ENCODE assay signal across 8 mouse cellular contexts in the genomic region with DNA sequence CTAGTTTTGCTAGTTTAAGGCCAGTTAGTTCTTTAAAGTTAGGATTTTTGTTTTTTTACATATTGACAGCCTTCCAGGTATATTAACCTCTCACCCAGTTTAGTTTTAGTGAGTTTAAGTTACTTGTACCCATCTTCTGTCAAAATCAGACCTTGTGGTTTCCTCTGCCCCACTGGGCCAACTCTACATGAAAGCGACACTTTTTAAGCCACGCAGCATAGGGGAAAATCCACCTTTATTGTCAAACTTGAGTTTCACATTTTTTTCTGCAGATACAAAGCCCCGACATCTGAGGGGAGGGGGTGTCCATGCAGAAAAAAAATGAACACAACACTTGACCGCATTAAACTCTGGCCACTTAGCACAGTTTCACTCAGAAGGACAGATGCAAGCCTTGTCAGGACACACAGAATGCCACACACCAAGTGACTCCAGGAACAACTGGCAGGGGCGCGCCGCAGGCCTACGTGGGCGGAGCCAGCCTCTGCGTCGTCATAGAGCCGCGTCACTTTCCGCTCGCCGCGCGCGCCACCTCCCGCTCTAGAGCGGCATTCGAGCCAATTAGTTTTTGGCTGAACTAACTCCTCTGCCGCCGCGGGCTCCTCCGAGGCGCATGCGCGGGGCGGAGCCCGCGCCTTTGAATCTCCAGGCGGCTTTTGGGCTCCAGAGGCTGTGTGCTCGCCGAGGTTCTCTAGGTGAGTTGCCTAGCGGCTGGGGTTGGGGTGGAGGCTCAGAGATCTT. TPM values are rescaled to one million over a fixed set of nuclear protein-coding genes. Genes with fewer than 3 reads are reported as not detected.
A peak's percentile ranks its signal among the peaks of the same experiment; 100 is the strongest.
DNase-seq lines count a peak whose midpoint lies in the region; ATAC-seq and TF ChIP-seq lines count a peak whose summit lies in the region.

A gene (plus strand): TSS at position 551 of the 741 bp plus-strand sequence.

- WGBS in heart, embryonic 12.5 days, result 18% methylated on average over 36 of the region's 36 CpGs
- WGBS in kidney, postnatal 0 days, result 30% methylated on average over 36 of the region's 36 CpGs
- WGBS in liver, embryonic 11.5 days, result 16% methylated on average over 36 of the region's 36 CpGs
- 20% methylated on average over 36 of the region's 36 CpGs for WGBS in stomach, embryonic 14.5 days

- ATAC-seq in heart, embryonic 12.5 days (ENCODE audit: insufficient number of reproducible peaks, low FRiP score), result peak; percentile 96
- peak; percentile 97 for ATAC-seq in kidney, postnatal 0 days (replicated peaks; ENCODE audit: low FRiP score, low read depth)
- peak; percentile 96 for ATAC-seq in liver, embryonic 11.5 days (replicated peaks; ENCODE audit: low FRiP score)
- ATAC-seq in stomach, embryonic 14.5 days (ENCODE audit: insufficient number of reproducible peaks, insufficient read depth, low FRiP score, low read depth), result peak; percentile 95

- H3K27me3 ChIP-seq in C2C12 (ENCODE audit: control insufficient read depth, insufficient read depth, insufficient read length), result no peaks in the 10 kb centered on the region
- H3K27me3 ChIP-seq in erythroblast, embryonic 14.5 days (ENCODE audit: control insufficient read depth), result no peaks in the 10 kb centered on the region; the same call in 1 of the 2 replicates
- H3K27me3 ChIP-seq in heart, embryonic 12.5 days (replicated peaks), result no peaks in the 10 kb centered on the region
- H3K27me3 ChIP-seq in kidney, postnatal 0 days (ENCODE audit: insufficient read depth, low read length), result no peaks in the 10 kb centered on the region
- no peaks in the 10 kb centered on the region for H3K27me3 ChIP-seq in liver, embryonic 11.5 days (replicated peaks; ENCODE audit: control insufficient read depth, insufficient read depth, low read length)
- H3K27me3 ChIP-seq in stomach, embryonic 14.5 days (ENCODE audit: control insufficient read depth, insufficient read depth, low read length), result no peaks in the 10 kb centered on the region

- peaks cover 2% of the 10 kb centered on the region; the same call in 1 of the 2 replicates for H3K9me3 ChIP-seq in erythroblast, embryonic 14.5 days (ENCODE audit: control insufficient read depth, low read length)
- no peaks in the 10 kb centered on the region for H3K9me3 ChIP-seq in heart, embryonic 12.5 days (replicated peaks)
- H3K9me3 ChIP-seq in kidney, postnatal 0 days (replicated peaks; ENCODE audit: low read length), result no peaks in the 10 kb centered on the region
- no peaks in the 10 kb centered on the region for H3K9me3 ChIP-seq in liver, embryonic 11.5 days (ENCODE audit: control insufficient read depth, low read length)
- no peaks in the 10 kb centered on the region for H3K9me3 ChIP-seq in stomach, embryonic 14.5 days (ENCODE audit: control insufficient read depth, low read depth, low read length)

- peak within 1 kb of the TSS; percentile 65 for H3K4me2 ChIP-seq in heart, embryonic 12.5 days
- H3K4me2 ChIP-seq in kidney, postnatal 0 days (ENCODE audit: low read length), result peak within 1 kb of the TSS; percentile 51
- peak within 1 kb of the TSS; percentile 67 for H3K4me2 ChIP-seq in liver, embryonic 11.5 days
- peak within 1 kb of the TSS; percentile 39 for H3K4me2 ChIP-seq in stomach, embryonic 14.5 days (replicated peaks; ENCODE audit: low read depth, low read length)

- peaks cover 16% of the 10 kb centered on the region for H3K79me3 ChIP-seq in C2C12 (ENCODE audit: low read depth)

- 0 out of 2 replicates have a peak within 1 kb of the TSS, but pooled peaks have one; percentile 47 for H3K27ac ChIP-seq in heart, embryonic 12.5 days (ENCODE audit: poor library complexity, severe bottlenecking)
- H3K27ac ChIP-seq in kidney, postnatal 0 days, result no peak within 1 kb of the TSS
- peak within 1 kb of the TSS; percentile 52 for H3K27ac ChIP-seq in liver, embryonic 11.5 days (ENCODE audit: low read depth, low read length)
- H3K27ac ChIP-seq in stomach, embryonic 14.5 days (ENCODE audit: low read length), result no peak within 1 kb of the TSS

- peaks cover 18% of the 10 kb centered on the region for H3K4me1 ChIP-seq in erythroblast, embryonic 14.5 days (ENCODE audit: control insufficient read depth)
- H3K4me1 ChIP-seq in heart, embryonic 12.5 days (replicated peaks), result 0 out of 2 replicates have a peak, but pooled peaks cover 3% of the 10 kb centered on the region
- H3K4me1 ChIP-seq in kidney, postnatal 0 days (replicated peaks; ENCODE audit: insufficient read depth, low read length), result no peaks in the 10 kb centered on the region
- no peaks in the 10 kb centered on the region for H3K4me1 ChIP-seq in liver, embryonic 11.5 days (replicated peaks; ENCODE audit: control insufficient read depth, insufficient read depth, low read length)
- no peaks in the 10 kb centered on the region for H3K4me1 ChIP-seq in stomach, embryonic 14.5 days (ENCODE audit: control insufficient read depth, insufficient read depth, low read length)

- H3K9ac ChIP-seq in heart, embryonic 12.5 days, result peak within 1 kb of the TSS; percentile 56
- H3K9ac ChIP-seq in kidney, postnatal 0 days (ENCODE audit: low read depth, low read length), result peak within 1 kb of the TSS; percentile 53
- H3K9ac ChIP-seq in liver, embryonic 11.5 days (ENCODE audit: low read depth, low read length), result peak within 1 kb of the TSS; percentile 65
- H3K9ac ChIP-seq in stomach, embryonic 14.5 days (replicated peaks; ENCODE audit: low read depth, low read length), result no peak within 1 kb of the TSS; the same call in 1 of the 2 replicates

- no peak for TF ChIP-seq CTCF in C2C12 (IDR thresholded peaks at IDR 0.05; ENCODE audit: control insufficient read depth, insufficient read depth, insufficient read length)
- TF ChIP-seq CTCF in brain, embryonic 14.5 days (IDR thresholded peaks at IDR 0.05; ENCODE audit: borderline replicate concordance, extremely low read depth, insufficient read depth, insufficient read length), result peak; percentile 10; the same call in 1 of the 2 replicates
- TF ChIP-seq CTCF in kidney, postnatal 0 days (IDR thresholded peaks at IDR 0.05; ENCODE audit: low read depth), result peak; percentile 42

- peak within 1 kb of the TSS; percentile 34 for H3K4me3 ChIP-seq in C2C12 (ENCODE audit: insufficient read depth, poor library complexity, severe bottlenecking)
- peak within 1 kb of the TSS; percentile 83 for H3K4me3 ChIP-seq in erythroblast, embryonic 14.5 days (replicated peaks)
- H3K4me3 ChIP-seq in heart, embryonic 12.5 days, result peak within 1 kb of the TSS; percentile 55
- H3K4me3 ChIP-seq in kidney, postnatal 0 days (replicated peaks; ENCODE audit: low read depth, low read length), result peak within 1 kb of the TSS; percentile 29
- H3K4me3 ChIP-seq in liver, embryonic 11.5 days (ENCODE audit: low read depth, low read length), result peak within 1 kb of the TSS; percentile 55
- H3K4me3 ChIP-seq in stomach, embryonic 14.5 days (ENCODE audit: low read depth, low read length), result peak within 1 kb of the TSS; percentile 36

- H3K79me2 ChIP-seq in C2C12 (ENCODE audit: control insufficient read depth, insufficient read depth), result peaks cover 30% of the 10 kb centered on the region

- DNase-seq in brain, embryonic 14.5 days (ENCODE audit: low read depth), result peak; percentile 94
- DNase-seq in kidney, postnatal 0 days (ENCODE audit: low spot score), result peak; percentile 92
- DNase-seq in liver, embryonic 11.5 days (ENCODE audit: low spot score), result peak; percentile 80
- peak; percentile 92 for DNase-seq in naive thymus-derived CD4-positive, alpha-beta T cell, adult 2 months (ENCODE audit: low read depth)

- H3K36me3 ChIP-seq in C2C12 (ENCODE audit: control insufficient read depth, insufficient read depth), result peaks cover 14% of the 10 kb centered on the region
- peaks cover 36% of the 10 kb centered on the region for H3K36me3 ChIP-seq in erythroblast, embryonic 14.5 days (ENCODE audit: control insufficient read depth)
- H3K36me3 ChIP-seq in heart, embryonic 12.5 days, result 0 out of 2 replicates have a peak, but pooled peaks cover 1% of the 10 kb centered on the region
- no peaks in the 10 kb centered on the region for H3K36me3 ChIP-seq in kidney, postnatal 0 days (ENCODE audit: insufficient read depth, low read length)
- no peaks in the 10 kb centered on the region; the same call in 1 of the 2 replicates for H3K36me3 ChIP-seq in liver, embryonic 11.5 days (ENCODE audit: control insufficient read depth, insufficient read depth, low read length)
- no peaks in the 10 kb centered on the region; the same call in 1 of the 2 replicates for H3K36me3 ChIP-seq in stomach, embryonic 14.5 days (ENCODE audit: control insufficient read depth, insufficient read depth, low read length)

- no peak for TF ChIP-seq POLR2A in brain, embryonic 14.5 days (IDR thresholded peaks at IDR 0.05; ENCODE audit: borderline replicate concordance, extremely low read depth, insufficient read depth, insufficient read length, poor library complexity, severe bottlenecking)

- peak within 1 kb of the TSS; percentile 52 for H3ac ChIP-seq in C2C12 (ENCODE audit: control insufficient read depth, insufficient read length, low read depth)

TF ChIP-seq in C2C12, 6 proteins besides CTCF, POLR2A, EP300 and RAD21:
- TF ChIP-seq MAX (IDR thresholded peaks at IDR 0.05) (no peak), MYOG (IDR thresholded peaks at IDR 0.05; ENCODE audit: control insufficient read depth, extremely low read depth, insufficient read length) (no peak), FOSL1 (IDR thresholded peaks at IDR 0.05; ENCODE audit: insufficient read depth, low read length, poor library complexity, severe bottlenecking) (no peak), USF1 (IDR thresholded peaks at IDR 0.05; ENCODE audit: low read depth) (no peak), CEBPB (IDR thresholded peaks at IDR 0.05; ENCODE audit: low read depth) (no peak), MYOD1 (IDR thresholded peaks at IDR 0.05; ENCODE audit: control insufficient read depth, insufficient read length, low read depth) (no peak)

RNA-seq across cellular contexts. Expression of the gene that starts here (rescaled TPM):
- 10.8 TPM for polyA plus RNA-seq in C2C12 (2012; fragmentation: generic; extraction: Trizol)
- 5.6 and 10.9 TPM in 2 replicates for polyA plus RNA-seq in brain, embryonic 14.5 days (2012; rRNA removed)
- polyA plus RNA-seq in erythroblast, embryonic 14.5 days (2012), result 0.13 and 0.37 TPM in 2 replicates
- 23.2 and 28.6 TPM in 2 replicates for polyA plus RNA-seq in heart, embryonic 12.5 days (2016; fragmentation: Nextera tagmentation; extraction: Ambion mirVana)
- 12.4 and 15.9 TPM in 2 replicates for polyA plus RNA-seq in kidney, postnatal 0 days (2015; fragmentation: Nextera tagmentation; extraction: Ambion mirVana)
- 32.9 and 34.3 TPM in 2 replicates for polyA plus RNA-seq in liver, embryonic 11.5 days (2014; fragmentation: Nextera tagmentation; extraction: Ambion mirVana)
- 35.0 and 40.0 TPM in 2 replicates for polyA plus RNA-seq in stomach, embryonic 14.5 days (2014; fragmentation: Nextera tagmentation; extraction: Ambion mirVana)

Comparison
In these comparisons a context has a peak if more than half of its experiments do, and no peak if none do; other contexts are left out.
1. H3K4me3 ChIP-seq: peak in every context shown above with its lines; median percentile 83 in erythroblast, embryonic 14.5 days; 55 in heart, embryonic 12.5 days; 55 in liver, embryonic 11.5 days; 36 in stomach, embryonic 14.5 days; 34 in C2C12; 29 in kidney, postnatal 0 days.
2. H3K27ac ChIP-seq: peak in heart, embryonic 12.5 days (single experiment) and liver, embryonic 11.5 days (single experiment); none in kidney, postnatal 0 days (single experiment) and stomach, embryonic 14.5 days (single experiment).
3. Peak in every context shown above with its lines, with median percentiles within 50 percentile points of each other: DNase-seq, ATAC-seq and H3K4me2 ChIP-seq.